Mouse (Mus musculus) urinary bladder, postnatal 10 days (tissue): ENCODE data around the gene Trp73.

Source experiments
- DNase-seq: peaks from one replicate; pipeline ENCODE4 v3.0.0; 2022; ENCODE audit warnings: low spot score

Gene Trp73

GRCm38 (mm10) chr4:154028646-154029045, 111.4 kb downstream of the Trp73 start:
- DNase-seq = no peak

DNA sequence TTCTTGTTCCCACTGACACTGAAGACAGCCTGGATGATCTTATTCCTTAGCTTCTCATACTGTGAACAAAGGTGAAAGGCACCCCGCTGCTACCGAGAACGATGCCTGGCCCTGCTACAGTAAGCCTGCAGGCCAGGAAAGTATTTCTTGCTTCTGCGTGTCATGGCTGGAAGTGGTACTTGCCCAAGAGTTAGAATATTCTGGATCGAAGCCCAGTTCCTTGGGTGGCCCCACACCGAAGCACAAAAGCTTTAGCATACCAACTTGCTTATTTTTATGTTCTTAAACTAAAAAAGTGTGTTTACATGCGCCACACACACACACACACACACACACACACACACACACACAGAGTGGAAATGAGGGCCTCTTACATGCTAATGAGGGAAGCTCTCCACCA, 111.9 kb downstream of the Trp73 start:
- DNase-seq = no peak

GRCm38 (mm10) chr4:154026441-154026761, 113.6 kb downstream of the Trp73 start:
- no peak for DNase-seq

DNA sequence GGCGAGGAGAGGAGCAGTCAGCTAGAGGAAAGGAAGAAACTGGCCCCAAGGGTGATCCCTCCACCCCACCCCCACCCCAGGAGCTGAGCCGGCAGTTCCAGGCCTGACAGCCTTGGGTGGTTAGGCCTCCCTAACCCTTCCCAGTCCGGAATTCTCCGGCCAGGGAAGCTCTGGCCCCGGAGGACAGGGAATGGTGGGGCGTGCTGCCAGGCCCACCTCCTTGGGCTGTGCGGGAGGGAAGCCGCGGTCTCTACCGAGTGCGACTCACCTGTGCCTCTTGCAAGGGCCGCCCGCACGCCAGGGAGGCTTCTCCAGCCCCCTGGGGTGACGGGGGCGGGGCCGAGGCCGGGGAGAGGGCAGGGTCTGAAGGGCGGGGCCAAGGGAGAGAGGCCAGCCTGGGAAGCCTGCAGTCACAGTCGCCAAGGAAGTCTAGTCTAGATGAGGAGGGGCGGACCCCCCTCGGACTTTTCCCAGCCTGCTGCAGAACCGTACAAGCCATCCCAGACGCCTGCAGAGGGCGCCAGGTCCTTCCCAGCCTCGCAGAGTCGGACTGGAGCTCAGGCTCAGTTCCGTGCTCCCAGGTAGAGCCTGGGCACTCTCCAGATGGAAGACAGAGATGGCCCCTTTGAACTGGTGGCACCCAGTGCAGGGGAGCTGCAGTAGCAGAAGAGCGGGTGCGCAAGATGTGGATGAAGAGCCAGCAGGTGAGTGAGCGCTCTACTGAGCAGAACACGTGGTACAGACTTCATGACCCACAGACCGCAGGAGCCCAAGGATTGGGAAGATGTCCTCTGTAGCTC, 114.2 kb downstream of the Trp73 start, which contains the start of gene Smim1:
Smim1 (minus strand) TSS at position 590 of the 800 bp plus-strand sequence.
- no peak for DNase-seq

DNA sequence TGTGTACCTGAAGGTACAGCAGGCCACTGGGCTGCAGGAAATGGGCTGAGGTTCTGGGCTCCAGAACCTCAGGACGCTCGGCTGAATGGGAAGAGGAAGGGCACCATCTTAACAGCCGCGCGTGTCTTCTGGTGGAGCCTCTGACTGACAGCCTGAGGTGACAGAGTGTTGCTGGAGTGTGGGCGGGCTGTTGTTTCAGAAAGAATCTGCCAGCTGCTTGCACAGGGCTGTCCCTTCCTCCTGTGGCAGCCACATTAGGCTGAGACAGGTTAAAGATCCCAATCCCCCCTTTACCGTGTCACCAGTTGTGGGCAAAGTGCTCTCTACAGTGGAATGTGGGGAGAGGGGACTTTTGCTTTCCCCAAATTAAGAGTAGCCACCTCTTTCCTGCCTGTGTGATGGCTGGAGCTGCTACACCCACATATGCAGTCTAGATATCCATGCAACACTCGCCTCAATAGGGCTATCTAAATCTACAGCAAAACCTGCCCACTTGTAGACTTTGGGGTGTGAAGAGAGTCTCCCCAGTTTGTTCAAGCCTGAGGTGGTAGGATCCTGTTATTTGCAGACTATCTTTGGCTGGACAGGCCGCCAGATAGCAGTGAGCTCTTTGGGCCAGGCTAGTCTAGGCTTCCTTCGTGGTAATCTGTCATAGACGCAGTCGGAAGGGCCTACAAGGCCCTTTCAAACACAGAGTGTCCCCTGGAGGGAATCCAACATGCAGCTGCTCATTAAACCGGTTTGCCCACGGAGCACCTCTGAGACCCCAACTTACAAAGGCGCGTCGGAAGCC, 115.1 kb downstream of the Trp73 start:
- DNase-seq = no peak

- DNase-seq = no peak
Measured at GRCm38 (mm10) chr4:154023754-154024601, 116.0 kb downstream of the Trp73 start.

GRCm38 (mm10) chr4:154022844-154023243, 117.2 kb downstream of the Trp73 start:
- no peak for DNase-seq

- DNase-seq = no peak
Measured at GRCm38 (mm10) chr4:154022407-154022806, 117.6 kb downstream of the Trp73 start.

DNA sequence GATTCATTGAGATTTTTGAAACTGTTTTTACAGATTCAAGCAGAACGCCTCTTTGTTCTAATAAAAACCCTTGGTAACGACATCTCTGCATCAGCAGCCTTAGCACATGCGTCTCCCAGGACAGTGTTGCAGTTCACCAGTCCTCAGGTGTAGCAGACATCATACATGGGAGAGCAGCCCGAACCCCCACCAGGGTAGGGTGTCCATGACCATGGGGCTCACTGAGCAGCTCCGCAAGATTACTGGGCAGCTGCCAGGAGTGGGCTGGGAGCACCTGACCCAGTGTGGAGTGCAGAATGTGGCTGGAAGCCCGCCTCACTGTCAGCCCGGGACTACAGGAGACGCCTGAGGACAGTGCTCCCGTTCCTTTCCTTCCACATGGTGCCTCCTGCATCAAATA, 118.6 kb downstream of the Trp73 start:
- DNase-seq = no peak

GRCm38 (mm10) chr4:154019571-154019970, 120.4 kb downstream of the Trp73 start:
- DNase-seq = no peak

GRCm38 (mm10) chr4:154015476-154015875, 124.5 kb downstream of the Trp73 start:
- DNase-seq = no peak

DNA sequence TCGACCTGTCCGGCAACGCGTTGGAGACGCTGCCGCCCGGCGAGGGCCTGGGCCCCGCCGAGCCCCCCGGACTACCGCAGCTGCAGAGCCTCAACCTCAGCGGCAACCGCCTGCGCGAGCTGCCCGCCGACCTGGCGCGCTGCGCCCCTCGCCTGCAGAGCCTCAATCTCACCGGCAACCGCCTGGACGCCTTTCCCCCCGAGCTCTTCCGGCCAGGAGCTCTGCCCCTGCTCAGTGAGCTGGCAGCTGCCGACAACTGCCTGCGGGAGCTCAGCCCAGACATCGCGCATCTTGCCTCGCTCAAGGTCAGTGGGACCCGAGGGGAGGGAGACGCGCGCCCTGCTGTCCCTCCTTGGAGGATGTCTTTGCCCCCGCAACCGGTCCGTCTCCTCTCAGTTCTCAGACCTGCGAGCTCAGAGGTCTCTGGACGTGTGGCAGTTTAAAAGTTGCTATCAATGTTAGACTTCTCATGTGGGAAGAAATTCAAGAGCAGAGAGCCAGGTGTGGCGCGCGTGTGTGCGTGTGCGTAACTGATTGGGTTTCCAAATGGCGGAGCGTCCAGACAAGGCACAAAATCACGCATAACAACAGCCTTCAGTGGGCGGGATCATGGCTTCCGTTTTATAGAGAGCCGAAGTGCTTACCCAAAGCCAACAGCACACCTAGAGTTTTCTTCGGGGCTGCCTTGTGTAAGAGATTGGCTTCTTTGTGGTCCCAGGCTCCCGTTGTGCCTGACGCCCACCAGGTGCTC, 127.7 kb downstream of the Trp73 start:
- DNase-seq = no peak

DNA sequence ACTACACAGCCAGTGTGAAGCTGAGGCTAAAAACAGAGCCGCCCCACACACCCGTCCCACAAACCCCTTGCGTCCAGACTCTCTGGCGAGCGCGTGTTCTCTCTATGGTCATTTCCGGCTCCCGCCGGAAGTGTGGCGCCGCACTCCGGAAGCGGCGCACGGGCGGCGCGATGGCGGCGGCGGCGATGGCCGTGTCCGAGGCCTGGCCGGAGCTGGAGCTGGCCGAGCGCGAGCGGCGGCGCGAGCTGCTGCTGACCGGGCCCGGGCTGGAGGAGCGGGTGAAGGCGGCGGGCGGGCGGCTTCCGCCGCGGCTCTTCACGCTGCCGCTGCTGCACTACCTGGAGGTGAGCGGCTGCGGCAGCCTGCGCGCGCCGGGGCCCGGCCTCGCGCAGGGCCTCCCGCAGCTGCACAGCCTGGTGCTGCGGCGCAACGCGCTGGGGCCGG, 128.3 kb downstream of the Trp73 start, which contains the start of gene Lrrc47:
Lrrc47 (plus strand) TSS at position 86 of the 444 bp plus-strand sequence.
- DNase-seq = peak; percentile 41

DNA sequence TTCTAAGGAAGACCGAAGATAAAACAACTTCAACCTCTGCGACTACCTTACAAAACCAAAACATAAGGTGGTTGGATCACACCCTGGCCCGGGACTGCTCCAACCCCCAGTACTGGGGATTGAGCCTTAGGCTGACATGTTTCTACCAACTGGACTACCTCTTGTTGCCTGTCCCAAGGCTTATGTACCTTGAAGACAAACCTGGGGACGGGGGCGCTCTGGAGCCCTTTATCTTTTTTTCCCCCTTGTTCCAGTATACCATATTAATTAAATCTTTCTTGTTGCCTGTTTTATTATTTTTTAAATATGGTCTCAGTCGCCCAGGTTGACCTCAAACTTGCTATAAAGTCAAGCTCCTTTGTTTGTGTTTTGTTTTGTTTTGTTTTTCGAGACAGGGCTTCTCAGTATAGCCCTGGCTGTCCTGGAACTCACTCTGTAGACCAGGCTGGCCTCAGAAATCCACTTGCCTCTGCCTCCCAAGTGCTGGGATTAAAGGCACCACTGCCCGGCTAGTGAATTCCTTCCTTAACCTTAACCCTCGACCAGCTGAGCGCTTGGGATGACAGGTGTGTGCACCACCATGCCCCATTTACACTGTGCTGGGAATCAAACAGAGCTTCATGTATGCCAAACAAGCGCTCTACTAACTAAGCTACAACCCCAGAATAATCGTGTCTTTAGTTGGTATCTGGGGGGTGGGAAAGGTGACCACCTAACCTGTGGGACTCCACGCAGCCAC, 128.9 kb downstream of the Trp73 start:
- DNase-seq = no peak

DNA sequence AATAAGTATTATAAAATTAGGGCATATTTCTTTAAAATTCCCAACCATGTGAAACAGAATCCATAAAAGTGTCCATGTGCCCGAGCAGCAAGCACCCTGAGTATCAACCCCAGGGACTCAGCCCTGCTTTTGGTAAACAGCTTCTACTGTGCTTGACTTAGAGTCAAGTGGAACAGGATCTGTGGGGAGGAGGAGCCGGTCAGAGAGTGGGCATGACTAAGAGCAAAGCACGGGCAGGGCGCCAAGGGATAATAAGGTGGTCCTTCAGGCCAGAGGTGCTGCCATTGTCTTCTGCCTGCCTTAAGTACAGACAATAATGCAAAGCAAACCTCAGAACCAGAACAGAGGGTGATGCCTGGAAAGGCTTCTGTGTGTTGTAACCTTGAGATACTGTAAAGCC, 132.2 kb downstream of the Trp73 start:
- no peak for DNase-seq

- no peak for DNase-seq
Measured at GRCm38 (mm10) chr4:154006264-154006663, 133.7 kb downstream of the Trp73 start.
